Mouse (Mus musculus) CH12.LX (cell line): ENCODE results near the gene Galnt3.

Experiments used
- CHD1 ChIP-seq: IDR thresholded peaks from 2 replicates; pipeline ENCODE4 v1.6.1; 2012; ENCODE audit warnings: low read depth, low read length, improper control_type of control experiment, inconsistent platforms
- CTCF ChIP-seq, 2 experiments: IDR thresholded peaks in 1 of 2; conservative IDR thresholded peaks in 1 of 2; 2 replicates each; pipeline ENCODE4 v1.5.1; 2011 to 2012; ENCODE audit warnings: low read depth in 2 of 2, low read length in 2 of 2, improper control_type of control experiment in 1 of 2, inconsistent platforms in 1 of 2, mild to moderate bottlenecking in 1 of 2, moderate library complexity in 1 of 2
- EP300 ChIP-seq: IDR thresholded peaks from 2 replicates; pipeline ENCODE4 v1.6.1; 2011; ENCODE audit warnings: low read length, improper control_type of control experiment
- HCFC1 ChIP-seq: IDR thresholded peaks from 2 replicates; pipeline ENCODE4 v1.6.1; 2012; ENCODE audit warnings: low read depth, mild to moderate bottlenecking, inconsistent platforms, low read length, improper control_type of control experiment
- POLR2AphosphoS2 ChIP-seq: IDR thresholded peaks from 2 replicates; pipeline ENCODE4 v1.6.1; 2011; ENCODE audit warnings: low read depth, low read length, improper control_type of control experiment
- USF1 ChIP-seq: IDR thresholded peaks from 2 replicates; pipeline ENCODE4 v1.6.1; 2014; ENCODE audit warnings: low read depth, mild to moderate bottlenecking, inconsistent platforms, low read length, improper control_type of control experiment

GRCm38 (mm10) chr2:66069454-66069853 lies 55.3 kb downstream of the Galnt3 start:
- TF ChIP-seq CHD1, result no peak
- no peak for TF ChIP-seq CTCF (conservative IDR thresholded peaks at IDR 0.05 in 1 of 2, IDR thresholded peaks at IDR 0.05 in 1 of 2; ENCODE audit: low read depth in 2 of 2, low read length in 2 of 2)
- no peak for TF ChIP-seq POLR2AphosphoS2
- no peak for TF ChIP-seq USF1
- TF ChIP-seq EP300, result no peak
- TF ChIP-seq HCFC1, result no peak
